Mouse (Mus musculus) kidney, embryonic 15.5 days (tissue): ENCODE results near the gene Sipa1l3. TPM values are rescaled to one million over a fixed set of nuclear protein-coding genes. Genes with fewer than 3 reads are reported as not detected.

Experiments used
- ATAC-seq: fragments of 200-750 bp; cut with Nextera tagmentation; replicated peaks from 2 replicates; pipeline ENCODE4 v1.8.0; 2017; ENCODE audit warnings: moderate TSS enrichment; ENCODE audit not compliant: low FRiP score
- H3K27ac ChIP-seq: fragments of 300-500 bp; sonication (generic); 2 replicates; pipeline ENCODE4 v1.5.1; 2015; ENCODE audit warnings: mild to moderate bottlenecking, inconsistent platforms
- H3K27me3 ChIP-seq: fragments of 300-500 bp; sonication (generic); 2 replicates; pipeline ENCODE4 v1.6.1; 2015; ENCODE audit warnings: inconsistent platforms
- H3K36me3 ChIP-seq: fragments of 300-500 bp; sonication (generic); 2 replicates; pipeline ENCODE4 v1.6.1; 2015; ENCODE audit warnings: inconsistent platforms
- H3K4me1 ChIP-seq: fragments of 300-500 bp; sonication (generic); 2 replicates; pipeline ENCODE4 v1.6.1; 2015; ENCODE audit warnings: inconsistent platforms
- H3K4me2 ChIP-seq: fragments of 300-500 bp; sonication (generic); 2 replicates; pipeline ENCODE4 v1.6.1; 2015; ENCODE audit warnings: moderate library complexity, mild to moderate bottlenecking, inconsistent platforms
- H3K4me3 ChIP-seq: fragments of 300-500 bp; sonication (generic); replicated peaks from 2 replicates; pipeline ENCODE4 v1.5.1; 2015; ENCODE audit warnings: mild to moderate bottlenecking, inconsistent platforms
- H3K9ac ChIP-seq: fragments of 300-500 bp; sonication (generic); 2 replicates; pipeline ENCODE4 v1.6.1; 2015; ENCODE audit warnings: mild to moderate bottlenecking, inconsistent platforms
- H3K9me3 ChIP-seq: fragments of 300-500 bp; sonication (generic); replicated peaks from 2 replicates; pipeline ENCODE4 v1.6.1; 2016; ENCODE audit warnings: inconsistent platforms
- WGBS: fragments of 180-500 bp; shearing (Covaris S2); methylation state at CpG from one replicate; pipeline ENCODE4 v1.1.7; 2015; ENCODE audit warnings: mixed read lengths; 5-methylcytosine and 5-hydroxymethylcytosine counted together
- polyA plus RNA-seq: library from polyadenylated mRNA; unstranded; fragments of >200 nt; fragmentation: Nextera tagmentation; extraction: Ambion mirVana; gene quantifications from 2 replicates; pipeline ENCODE4 v1.2.1, GENCODE M21; 2015

The Sipa1l3 gene
- polyA plus RNA-seq, 1 experiment from 2014 or later: 14.4 TPM

DNA sequence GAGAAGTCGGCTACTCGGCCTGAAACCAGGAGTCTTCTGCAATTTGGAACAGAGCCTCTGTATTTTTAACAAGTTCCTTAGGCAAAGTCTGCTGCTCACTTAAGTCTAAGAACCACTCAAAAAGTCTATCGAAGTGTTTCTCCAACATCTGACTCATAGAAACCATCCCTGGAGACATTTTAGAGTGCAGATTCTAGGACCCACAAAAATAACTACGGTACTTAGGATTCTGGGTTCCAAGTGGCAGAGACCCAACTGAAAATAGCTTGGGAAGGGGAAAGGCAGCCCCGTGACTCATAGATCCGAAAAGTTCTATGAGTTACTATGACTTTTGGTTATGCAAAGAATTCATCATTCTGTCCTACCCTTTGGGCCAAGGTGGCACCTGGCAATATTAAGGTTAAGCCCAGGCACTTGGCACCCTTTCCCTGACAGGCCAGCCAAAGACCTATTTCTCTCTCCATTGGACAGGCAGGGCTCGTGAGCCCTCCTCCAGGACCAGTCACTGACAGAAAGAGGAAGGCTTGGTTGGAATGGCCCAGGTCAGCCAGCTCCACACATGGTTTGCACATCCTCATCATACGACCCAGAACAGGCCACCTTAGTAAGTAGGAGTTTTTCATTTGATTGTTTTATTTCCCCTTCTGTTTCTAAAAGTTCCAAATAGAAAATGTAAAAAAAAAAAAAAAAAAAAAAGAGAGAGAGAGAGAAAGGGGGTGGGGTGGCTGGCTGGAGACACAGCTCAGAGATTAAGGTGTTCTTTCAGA lies 27.6 kb downstream of the Sipa1l3 start:
- no peak overlapping the region for H3K27ac ChIP-seq
- no peaks in the 10 kb centered on the region for H3K36me3 ChIP-seq
- H3K27me3 ChIP-seq: no peaks in the 10 kb centered on the region
- H3K4me2 ChIP-seq: no peak overlapping the region
- H3K4me3 ChIP-seq: no peak overlapping the region
- H3K4me1 ChIP-seq: peaks cover 20% of the 10 kb centered on the region
- H3K9me3 ChIP-seq: no peaks in the 10 kb centered on the region
- ATAC-seq: no peak
- H3K9ac ChIP-seq: no peak overlapping the region
- WGBS: 84% methylated on average over 8 of the region's 8 CpGs

DNA sequence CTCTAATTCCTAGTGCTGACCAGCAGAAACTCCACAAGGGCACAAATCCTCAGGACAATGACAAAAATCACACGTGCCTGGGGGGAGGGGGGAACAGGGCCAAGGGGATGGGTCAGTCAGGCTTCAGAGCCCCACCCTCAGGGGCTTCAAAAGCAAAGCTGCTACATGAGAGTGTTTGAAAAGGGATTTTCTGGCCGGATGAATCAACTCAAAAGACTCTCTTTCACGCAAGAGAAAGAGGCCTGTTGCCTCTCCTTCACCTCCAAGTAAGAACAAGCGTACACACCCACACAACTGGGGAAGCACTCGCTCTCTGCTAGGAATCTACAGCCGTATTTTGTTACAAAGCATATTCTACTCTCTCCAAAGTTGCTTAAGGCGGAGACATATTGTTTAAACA lies 28.6 kb downstream of the Sipa1l3 start:
- no peaks in the 10 kb centered on the region for H3K9me3 ChIP-seq
- peaks cover 17% of the 10 kb centered on the region for H3K4me1 ChIP-seq
- H3K4me2 ChIP-seq: no peak overlapping the region
- H3K4me3 ChIP-seq: no peak overlapping the region
- H3K27ac ChIP-seq: peak overlapping the region; percentile 39
- no peak for ATAC-seq
- no peaks in the 10 kb centered on the region for H3K36me3 ChIP-seq
- 29% methylated on average over 7 of the region's 7 CpGs for WGBS
- no peak overlapping the region for H3K9ac ChIP-seq
- H3K27me3 ChIP-seq: no peaks in the 10 kb centered on the region

DNA sequence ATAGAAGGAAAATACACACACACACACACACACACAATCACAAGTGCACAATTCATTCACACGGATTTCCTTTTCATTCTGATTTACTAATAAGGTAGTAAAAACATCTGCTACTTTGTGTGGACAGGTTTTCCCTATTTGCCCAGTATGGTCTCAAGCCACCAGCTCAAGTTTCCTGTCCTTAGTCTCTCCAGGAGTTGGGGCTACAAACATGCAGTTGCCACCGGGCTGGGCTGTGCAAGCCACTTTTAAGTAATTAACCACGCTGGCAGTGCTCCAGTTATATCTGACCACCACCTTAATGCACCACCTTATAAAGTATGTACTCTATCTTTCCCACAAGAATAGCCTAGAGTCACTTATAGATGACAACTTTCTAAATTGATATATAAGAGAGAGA lies 29.1 kb downstream of the Sipa1l3 start:
- H3K27me3 ChIP-seq: no peaks in the 10 kb centered on the region
- no peak overlapping the region for H3K9ac ChIP-seq
- WGBS: 25% methylated on average over 3 of the region's 3 CpGs
- H3K27ac ChIP-seq: no peak overlapping the region
- no peaks in the 10 kb centered on the region for H3K9me3 ChIP-seq
- ATAC-seq: no peak
- H3K36me3 ChIP-seq: no peaks in the 10 kb centered on the region
- no peak overlapping the region for H3K4me3 ChIP-seq
- H3K4me1 ChIP-seq: peaks cover 17% of the 10 kb centered on the region
- no peak overlapping the region for H3K4me2 ChIP-seq

DNA sequence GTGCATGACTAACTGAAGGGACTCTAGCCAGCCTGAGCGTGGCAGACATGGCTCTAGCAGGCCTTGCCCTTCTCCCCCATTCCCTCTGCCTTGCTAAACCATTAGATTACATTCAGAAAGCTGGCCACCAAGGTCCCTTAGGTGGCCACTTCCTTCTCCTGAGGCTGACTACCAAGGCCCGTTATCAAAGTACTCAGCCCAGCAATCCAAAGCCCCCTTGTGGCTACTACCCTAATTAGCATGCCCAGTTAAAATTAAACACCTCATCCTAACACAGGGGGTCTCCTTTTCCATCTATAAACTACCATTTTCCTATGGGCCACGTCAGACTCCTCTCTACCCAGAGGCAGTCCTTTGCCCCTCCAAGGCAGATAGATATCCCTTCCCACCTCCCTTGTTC lies 31.7 kb downstream of the Sipa1l3 start:
- Histone ChIP-seq H3K9ac (no peak overlapping the region), H3K36me3 (no peaks in the 10 kb centered on the region), H3K27me3 (no peaks in the 10 kb centered on the region), H3K4me2 (no peak overlapping the region), H3K4me3 (no peak overlapping the region), H3K9me3 (no peaks in the 10 kb centered on the region), H3K4me1 (peaks cover 24% of the 10 kb centered on the region), H3K27ac (no peak overlapping the region)
- ATAC-seq: no peak
- 76% methylated on average over 3 of the region's 3 CpGs for WGBS

DNA sequence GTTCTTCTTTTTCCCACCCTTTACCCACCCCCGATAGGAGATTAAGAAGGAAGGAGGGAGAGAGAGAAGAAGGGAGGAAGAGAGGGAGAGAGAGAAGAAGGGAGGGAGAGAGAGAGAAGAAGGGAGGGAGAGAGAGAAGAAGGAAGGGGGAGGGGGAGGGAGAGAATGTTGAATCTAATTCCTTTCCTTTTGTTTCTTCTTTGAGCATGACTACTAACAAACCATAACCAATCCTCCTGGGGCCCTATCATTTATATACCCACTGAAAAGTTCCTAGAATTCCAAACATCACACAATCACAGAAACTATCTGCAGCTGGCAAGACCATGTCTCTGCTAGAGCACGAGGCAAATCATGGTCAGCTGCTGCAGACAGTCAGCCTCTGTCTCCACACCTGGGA lies 32.7 kb downstream of the Sipa1l3 start:
- Histone ChIP-seq H3K4me3 (no peak overlapping the region), H3K4me1 (peaks cover 28% of the 10 kb centered on the region), H3K4me2 (no peak overlapping the region), H3K36me3 (no peaks in the 10 kb centered on the region), H3K27me3 (no peaks in the 10 kb centered on the region), H3K27ac (no peak overlapping the region), H3K9ac (no peak overlapping the region), H3K9me3 (no peaks in the 10 kb centered on the region)
- 59% methylated on average over 2 of the region's 2 CpGs for WGBS
- ATAC-seq: no peak

DNA sequence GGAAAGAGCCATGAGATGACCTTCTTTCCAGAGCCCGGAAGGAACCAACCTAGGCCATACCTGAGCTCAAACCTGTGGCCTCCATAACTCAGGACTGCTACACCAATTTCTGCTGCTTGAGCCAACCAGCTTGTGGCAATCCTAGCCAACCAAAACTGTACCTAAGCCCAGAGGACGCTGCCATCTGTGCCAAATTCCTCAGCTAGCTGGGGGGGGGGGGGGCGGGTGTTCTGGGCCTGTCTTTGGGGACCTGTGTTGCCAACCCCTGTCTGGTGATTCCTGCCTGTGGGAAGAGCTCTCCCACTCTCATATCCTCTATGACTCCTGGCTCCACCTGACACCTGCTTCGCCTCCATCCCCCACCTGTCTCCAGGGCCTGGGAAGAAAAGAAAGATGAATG lies 34.9 kb downstream of the Sipa1l3 start:
- no peak overlapping the region for H3K27ac ChIP-seq
- H3K9ac ChIP-seq: no peak overlapping the region
- no peak for ATAC-seq
- H3K9me3 ChIP-seq: no peaks in the 10 kb centered on the region
- WGBS: 79% methylated on average over 4 of the region's 4 CpGs
- peaks cover 21% of the 10 kb centered on the region for H3K4me1 ChIP-seq
- H3K4me2 ChIP-seq: no peak overlapping the region
- no peaks in the 10 kb centered on the region for H3K36me3 ChIP-seq
- H3K27me3 ChIP-seq: no peaks in the 10 kb centered on the region
- H3K4me3 ChIP-seq: no peak overlapping the region

DNA sequence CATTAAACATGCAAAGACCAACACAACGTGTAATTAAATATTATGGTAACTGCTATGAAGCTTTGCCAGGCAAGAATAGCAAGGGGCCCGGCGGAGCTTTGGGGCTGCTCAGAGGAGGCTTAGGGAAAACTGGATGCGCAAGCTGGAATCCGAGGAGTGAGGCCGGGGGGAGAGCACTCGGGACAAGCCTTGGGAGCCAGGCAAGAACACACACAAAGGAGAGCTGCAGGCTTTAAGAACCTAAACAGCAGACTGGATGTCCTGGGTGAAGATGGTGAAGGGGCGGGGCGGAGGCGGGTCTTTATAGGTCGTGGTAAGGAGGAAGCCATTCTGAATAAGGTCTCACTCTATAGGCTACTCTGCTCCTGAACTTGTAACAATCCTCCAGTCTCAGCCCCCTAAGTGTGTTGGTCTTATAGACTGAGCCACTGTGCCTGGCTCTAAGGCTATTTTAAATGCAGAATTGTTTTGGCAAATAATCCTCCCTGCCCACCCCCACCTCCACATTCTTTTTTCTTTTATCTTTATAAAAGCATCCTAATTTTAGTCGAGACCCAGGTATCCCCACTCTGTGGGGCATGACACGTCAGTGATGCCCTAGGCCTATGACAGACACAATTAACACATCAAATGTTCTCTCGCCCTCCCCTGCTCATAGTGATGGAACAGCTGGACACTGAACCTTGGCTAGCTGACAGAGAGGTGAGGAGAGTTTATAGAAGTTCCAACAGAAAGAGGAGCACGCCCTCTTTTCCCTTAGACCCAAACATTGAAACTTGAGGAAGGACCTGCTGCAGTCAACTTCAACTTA lies 36.9 kb downstream of the Sipa1l3 start:
- 42% methylated on average over 15 of the region's 15 CpGs for WGBS
- H3K27me3 ChIP-seq: no peaks in the 10 kb centered on the region
- H3K36me3 ChIP-seq: no peaks in the 10 kb centered on the region
- H3K4me2 ChIP-seq: peak overlapping the region; percentile 21; the same call in 1 of the 2 replicates
- H3K9ac ChIP-seq: no peak overlapping the region
- peaks cover 24% of the 10 kb centered on the region for H3K4me1 ChIP-seq
- H3K9me3 ChIP-seq: no peaks in the 10 kb centered on the region
- H3K4me3 ChIP-seq: no peak overlapping the region
- ATAC-seq: no peak; the same call in 1 of the 2 replicates
- H3K27ac ChIP-seq: peak overlapping the region; percentile 78

DNA sequence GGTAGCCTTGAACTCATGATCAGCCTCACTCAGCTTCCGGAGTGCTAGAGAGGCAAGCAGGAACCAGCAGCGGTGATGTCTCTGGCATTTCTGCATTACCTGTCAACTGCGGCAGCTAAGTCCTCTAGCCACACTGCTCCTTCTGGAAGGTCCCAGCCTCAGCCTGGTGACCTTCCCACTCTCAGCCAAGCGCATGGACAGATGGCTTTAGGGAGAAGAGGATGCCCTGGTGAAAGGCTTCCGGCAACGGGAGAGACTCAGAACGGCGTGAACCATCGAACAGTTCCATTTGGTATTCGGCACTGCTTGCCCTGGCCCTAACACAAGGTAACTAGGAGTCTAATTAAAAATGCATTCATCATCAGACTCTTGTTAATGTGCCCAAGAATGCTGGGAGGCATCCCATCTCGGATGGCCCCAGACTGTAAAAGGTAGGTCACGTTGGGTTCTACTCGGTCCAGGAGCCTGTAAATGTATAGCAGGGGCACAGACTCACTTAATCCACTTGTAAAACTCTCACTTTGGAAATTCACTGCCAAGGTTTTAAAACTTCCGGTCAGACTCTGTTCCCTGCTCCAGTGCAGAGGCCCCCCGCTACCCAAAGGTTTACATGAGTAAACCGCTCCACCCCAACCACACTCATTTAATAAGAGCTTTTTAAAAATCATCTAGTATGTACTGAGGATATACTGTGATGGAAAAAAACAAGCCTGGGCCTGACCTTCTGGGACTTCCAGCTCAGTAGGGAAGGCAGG lies 37.7 kb downstream of the Sipa1l3 start:
- peaks cover 24% of the 10 kb centered on the region for H3K4me1 ChIP-seq
- ATAC-seq: no peak
- no peak overlapping the region for H3K4me2 ChIP-seq
- H3K27me3 ChIP-seq: no peaks in the 10 kb centered on the region
- WGBS: 66% methylated on average over 16 of the region's 16 CpGs
- H3K4me3 ChIP-seq: no peak overlapping the region
- no peaks in the 10 kb centered on the region for H3K36me3 ChIP-seq
- no peaks in the 10 kb centered on the region for H3K9me3 ChIP-seq
- no peak overlapping the region for H3K9ac ChIP-seq
- peak overlapping the region; percentile 78 for H3K27ac ChIP-seq

DNA sequence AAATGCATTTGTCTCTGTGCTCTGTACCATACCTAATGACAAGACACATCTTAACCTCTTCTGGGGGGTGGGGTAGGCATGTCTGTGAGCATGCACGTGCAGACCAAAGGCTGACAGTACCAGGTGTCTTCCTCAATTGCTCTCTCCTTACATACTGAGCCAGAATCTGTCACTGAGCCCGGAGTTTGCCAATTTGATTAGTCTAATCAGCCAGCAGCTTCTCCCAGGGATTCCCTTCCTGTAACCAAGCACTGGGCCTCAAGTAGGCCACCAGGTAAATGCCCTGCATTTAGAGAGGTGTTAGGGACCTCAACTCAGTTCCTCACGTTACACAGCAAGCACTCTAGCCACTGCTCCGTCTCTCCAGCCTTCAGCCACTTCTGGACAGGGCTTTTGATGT lies 38.3 kb downstream of the Sipa1l3 start:
- no peak overlapping the region for H3K9ac ChIP-seq
- ATAC-seq: no peak
- H3K27me3 ChIP-seq: no peaks in the 10 kb centered on the region
- 0 out of 2 replicates have a peak overlapping the region, but pooled peaks have one; percentile 78 for H3K27ac ChIP-seq
- H3K4me1 ChIP-seq: peaks cover 24% of the 10 kb centered on the region
- WGBS: 86% methylated on average over 4 of the region's 4 CpGs
- H3K36me3 ChIP-seq: no peaks in the 10 kb centered on the region
- H3K4me2 ChIP-seq: no peak overlapping the region
- no peaks in the 10 kb centered on the region for H3K9me3 ChIP-seq
- no peak overlapping the region for H3K4me3 ChIP-seq

DNA sequence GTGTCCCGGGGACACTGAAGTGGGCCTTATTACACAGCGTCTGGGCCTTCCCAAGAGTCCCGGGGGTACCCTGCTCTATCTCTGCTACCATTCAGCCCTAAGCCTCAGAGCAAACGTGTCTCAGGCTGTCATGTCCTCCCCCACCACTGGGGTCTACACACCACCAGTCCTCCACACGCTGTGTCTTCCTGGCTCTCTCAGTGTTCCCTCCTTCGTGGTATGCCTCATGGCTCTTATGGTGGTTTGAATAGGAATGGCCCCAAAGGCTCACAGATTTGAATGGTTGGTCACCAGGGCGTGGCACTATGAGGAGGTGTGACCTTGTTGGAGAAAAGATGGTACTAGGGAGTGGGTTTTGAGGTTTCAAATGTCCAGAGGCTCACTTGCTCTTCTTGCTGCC lies 43.4 kb downstream of the Sipa1l3 start:
- Histone ChIP-seq H3K9ac (no peak overlapping the region), H3K36me3 (no peaks in the 10 kb centered on the region), H3K4me1 (peaks cover 24% of the 10 kb centered on the region), H3K4me2 (no peak overlapping the region), H3K4me3 (no peak overlapping the region), H3K9me3 (no peaks in the 10 kb centered on the region), H3K27me3 (no peaks in the 10 kb centered on the region), H3K27ac (no peak overlapping the region)
- WGBS: 84% methylated on average over 7 of the region's 7 CpGs
- no peak for ATAC-seq

DNA sequence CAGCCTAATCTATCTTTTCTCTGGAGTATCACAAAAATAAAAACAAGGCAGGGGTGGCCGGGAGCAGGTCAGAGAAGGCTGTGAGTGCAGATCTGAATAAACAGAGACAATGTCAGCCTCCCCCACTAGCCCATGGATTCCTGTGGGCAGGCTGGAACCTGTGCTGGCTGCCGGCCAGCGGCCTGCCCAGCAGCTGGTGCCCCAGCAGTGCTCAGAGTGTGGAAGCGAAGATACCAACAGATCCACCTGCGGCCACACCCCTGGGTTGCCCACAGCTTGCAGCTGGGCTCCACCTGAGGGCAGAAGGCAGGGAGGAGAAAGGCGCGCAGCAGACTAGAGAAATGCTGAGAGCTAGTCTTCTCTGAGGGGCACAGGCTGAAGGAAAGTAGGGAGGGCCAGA lies 47.1 kb downstream of the Sipa1l3 start:
- no peak overlapping the region for H3K4me2 ChIP-seq
- H3K27ac ChIP-seq: peak overlapping the region; percentile 75
- no peaks in the 10 kb centered on the region for H3K36me3 ChIP-seq
- peaks cover 33% of the 10 kb centered on the region for H3K4me1 ChIP-seq
- WGBS: 45% methylated on average over 7 of the region's 7 CpGs
- H3K27me3 ChIP-seq: no peaks in the 10 kb centered on the region
- ATAC-seq: 0 out of 2 replicates have a peak, but pooled peaks have one; percentile 27
- no peaks in the 10 kb centered on the region for H3K9me3 ChIP-seq
- no peak overlapping the region for H3K9ac ChIP-seq
- H3K4me3 ChIP-seq: no peak overlapping the region
